Comparison of ENCODE assay signal across 15 mouse cellular contexts in genomic region chr16:50211727-50212126, GRCm38 (mm10).
DNase-seq lines count a peak whose midpoint lies in the region.
"Had no signal": no experiment of that assay in that cellular context is flagged by ENCODE, and none has a peak within 500 bp of the region (broad histone marks: within the 10 kb centered on the region; RNA-seq: fewer than 3 reads in every experiment).

No protein-coding gene starts in this region.

- intact Hi-C loops in left cerebral cortex, postnatal 14 days (cut with DNase I) = loop anchor here (10.0 kb wide), 1 partner anchor 167 kb away; no protein-coding TSS in a partner anchor

- peak; percentile 48 for DNase-seq in adrenal gland, adult 2 months
- no peak for DNase-seq in adrenal gland, postnatal 25 days
- DNase-seq in left cerebral cortex, postnatal 14 days (ENCODE audit: low spot score in 2 of 2) = peak; percentile 27 to 58
- DNase-seq in left cerebral cortex, adult 8-10 months (ENCODE audit: low spot score in 2 of 2) = no peak
- DNase-seq in right cerebral cortex, postnatal 36 days (ENCODE audit: low spot score in 2 of 2) = peak; percentile 18
- no peak for DNase-seq in right cerebral cortex, postnatal 25 days
- no peak for DNase-seq in gastrocnemius, adult 18-20 months (ENCODE audit: low spot score)
- DNase-seq: adrenal gland, postnatal 10 days; cerebellum, adult 2 months; cerebellum, postnatal 10 days; forebrain, postnatal 0 days; gastrocnemius, postnatal 10 days; heart, adult 18-20 months; heart, postnatal 10 days; heart, postnatal 4 days had no signal

Comparison
In these comparisons a context has a peak if more than half of its experiments do, and no peak if none do; other contexts are left out.
1. DNase-seq: peak in adrenal gland, adult 2 months (single experiment), left cerebral cortex, postnatal 14 days (2 of 2) and right cerebral cortex, postnatal 36 days (2 of 2); none in adrenal gland, postnatal 25 days (single experiment), left cerebral cortex, adult 8-10 months (0 of 2), right cerebral cortex, postnatal 25 days (single experiment) and gastrocnemius, adult 18-20 months (single experiment).